Mouse (Mus musculus) splenic B cell, adult 2 months (primary cell): Measurements from ENCODE around the gene Rapgef5.

Experiments
- DNase-seq: peaks from one replicate; pipeline ENCODE4 v3.0.0-alpha.2; 2011; ENCODE audit warnings: low read depth, low spot score
- H3K27me3 ChIP-seq: 2 replicates; pipeline ENCODE4 v1.6.1; 2012; ENCODE audit warnings: mild to moderate bottlenecking, low read length, moderate library complexity, mixed read lengths; ENCODE audit not compliant: control insufficient read depth, poor library complexity, insufficient read depth, severe bottlenecking
- H3K36me3 ChIP-seq: 2 replicates; pipeline ENCODE4 v1.6.1; 2012; ENCODE audit warnings: mild to moderate bottlenecking, low read length, moderate library complexity, mixed read lengths; ENCODE audit not compliant: control insufficient read depth, poor library complexity, insufficient read depth, severe bottlenecking

Rapgef5 gene

GRCm38 (mm10) chr12:117721748-117722150 lies 205.5 kb downstream of the Rapgef5 start:
- no peaks in the 10 kb centered on the region for H3K27me3 ChIP-seq
- no peak for DNase-seq
- H3K36me3 ChIP-seq = peaks cover 3% of the 10 kb centered on the region; the same call in 1 of the 2 replicates

DNA sequence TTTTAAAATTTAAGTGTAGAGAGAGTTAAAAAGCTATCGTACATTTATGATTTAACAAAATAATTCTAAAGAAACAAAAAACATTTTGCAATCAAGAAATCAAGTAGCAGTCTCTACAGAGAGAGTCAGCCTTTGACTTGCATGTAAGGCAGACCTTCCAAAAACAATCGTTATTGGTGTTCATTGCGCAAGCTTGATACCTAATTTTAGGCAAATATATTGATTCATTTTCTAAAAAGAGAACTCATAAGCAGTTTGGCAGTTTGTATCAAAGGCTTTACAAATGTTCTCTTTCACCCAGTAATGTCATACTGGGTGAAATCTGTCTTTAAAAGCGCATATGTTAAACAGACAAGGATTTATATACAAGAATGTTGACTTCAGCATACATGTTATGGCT lies 208.7 kb downstream of the Rapgef5 start:
- Histone ChIP-seq H3K36me3 (0 out of 2 replicates have a peak, but pooled peaks cover 1% of the 10 kb centered on the region), H3K27me3 (no peaks in the 10 kb centered on the region)
- DNase-seq = no peak

DNA sequence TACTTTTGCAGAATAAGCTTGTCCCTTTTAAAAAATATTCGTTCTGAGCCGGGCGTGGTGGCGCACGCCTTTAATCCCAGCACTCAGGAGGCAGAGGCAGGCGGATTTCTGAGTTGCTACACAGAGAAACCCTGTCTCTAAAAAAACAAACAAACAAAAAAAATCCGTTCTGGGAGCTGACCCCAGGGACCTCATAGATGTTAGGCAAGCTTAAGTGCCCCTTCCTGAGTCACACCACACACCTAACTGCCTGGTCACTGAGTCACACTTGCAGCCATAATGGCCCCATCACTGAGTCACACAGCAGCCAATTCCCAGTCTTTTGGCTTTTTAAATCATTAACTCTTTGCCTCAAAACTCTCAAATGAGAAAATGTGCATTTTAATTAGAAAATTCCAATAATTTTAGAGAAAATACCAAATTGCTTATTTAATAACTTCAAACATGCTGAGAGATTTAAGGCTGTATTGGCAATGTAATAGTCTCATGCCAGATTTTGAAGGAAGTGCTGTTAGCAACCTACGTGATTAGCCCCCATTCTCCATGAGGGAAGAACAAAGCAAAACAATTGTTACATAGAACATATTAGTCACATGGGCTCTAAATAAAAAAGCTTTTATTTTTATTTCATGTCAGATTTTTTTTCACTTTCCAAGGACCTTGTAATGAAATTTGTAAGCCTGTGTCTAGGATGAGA lies 211.3 kb downstream of the Rapgef5 start:
- no peaks in the 10 kb centered on the region for H3K27me3 ChIP-seq
- DNase-seq = no peak

DNA sequence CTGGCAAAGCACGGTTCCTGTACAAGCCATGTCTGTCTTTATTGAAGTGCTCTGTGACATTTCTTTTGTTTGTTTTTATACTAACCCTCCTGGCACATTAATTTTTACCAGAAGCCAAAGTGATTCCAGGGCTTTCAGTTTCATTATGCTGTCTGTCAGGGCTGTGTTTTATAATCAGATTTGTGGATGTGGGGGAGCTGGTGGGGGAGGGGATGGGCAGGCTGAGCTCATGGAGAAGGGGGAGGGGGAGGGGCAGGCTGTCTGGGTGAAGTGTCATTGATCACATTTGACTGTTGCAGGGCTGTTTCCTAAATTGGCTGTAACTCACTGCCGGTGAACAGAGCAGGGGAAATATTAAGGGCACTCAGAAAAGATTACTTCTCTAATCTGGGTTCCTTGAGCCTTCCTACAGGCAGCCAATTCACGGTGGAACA lies 211.9 kb downstream of the Rapgef5 start:
- Histone ChIP-seq H3K27me3 (no peaks in the 10 kb centered on the region), H3K36me3 (0 out of 2 replicates have a peak, but pooled peaks cover 1% of the 10 kb centered on the region)
- peak; percentile 8 for DNase-seq

More for the DNA sequence above, 211.3 kb downstream of the Rapgef5 start:
- H3K36me3 ChIP-seq = 0 out of 2 replicates have a peak, but pooled peaks cover 1% of the 10 kb centered on the region

GRCm38 (mm10) chr12:117733611-117734010 lies 217.3 kb downstream of the Rapgef5 start:
- DNase-seq = no peak
- 0 out of 2 replicates have a peak, but pooled peaks cover 1% of the 10 kb centered on the region for H3K36me3 ChIP-seq

GRCm38 (mm10) chr12:117736130-117736529 lies 219.9 kb downstream of the Rapgef5 start:
- H3K36me3 ChIP-seq = no peaks in the 10 kb centered on the region
- DNase-seq = peak; percentile 58
- no peaks in the 10 kb centered on the region for H3K27me3 ChIP-seq

More at GRCm38 (mm10) chr12:117733611-117734010, 217.3 kb downstream of the Rapgef5 start:
- H3K27me3 ChIP-seq = no peaks in the 10 kb centered on the region

- DNase-seq = no peak
- Histone ChIP-seq H3K36me3 (no peaks in the 10 kb centered on the region), H3K27me3 (no peaks in the 10 kb centered on the region)
Measured at GRCm38 (mm10) chr12:117736928-117737327, 220.6 kb downstream of the Rapgef5 start.

GRCm38 (mm10) chr12:117737332-117738031 lies 221.2 kb downstream of the Rapgef5 start:
- no peak for DNase-seq
- Histone ChIP-seq H3K27me3 (no peaks in the 10 kb centered on the region), H3K36me3 (no peaks in the 10 kb centered on the region)

GRCm38 (mm10) chr12:117742487-117742886 lies 226.2 kb downstream of the Rapgef5 start:
- no peaks in the 10 kb centered on the region for H3K36me3 ChIP-seq
- DNase-seq = no peak
- no peaks in the 10 kb centered on the region for H3K27me3 ChIP-seq

GRCm38 (mm10) chr12:117744580-117745483 lies 228.6 kb downstream of the Rapgef5 start:
- DNase-seq = peak; percentile 40
- Histone ChIP-seq H3K36me3 (peaks cover 2% of the 10 kb centered on the region; the same call in 1 of the 2 replicates), H3K27me3 (no peaks in the 10 kb centered on the region)

- no peaks in the 10 kb centered on the region for H3K27me3 ChIP-seq
- peaks cover 4% of the 10 kb centered on the region for H3K36me3 ChIP-seq
- no peak for DNase-seq
Measured at GRCm38 (mm10) chr12:117746611-117747010, 230.3 kb downstream of the Rapgef5 start.

DNA sequence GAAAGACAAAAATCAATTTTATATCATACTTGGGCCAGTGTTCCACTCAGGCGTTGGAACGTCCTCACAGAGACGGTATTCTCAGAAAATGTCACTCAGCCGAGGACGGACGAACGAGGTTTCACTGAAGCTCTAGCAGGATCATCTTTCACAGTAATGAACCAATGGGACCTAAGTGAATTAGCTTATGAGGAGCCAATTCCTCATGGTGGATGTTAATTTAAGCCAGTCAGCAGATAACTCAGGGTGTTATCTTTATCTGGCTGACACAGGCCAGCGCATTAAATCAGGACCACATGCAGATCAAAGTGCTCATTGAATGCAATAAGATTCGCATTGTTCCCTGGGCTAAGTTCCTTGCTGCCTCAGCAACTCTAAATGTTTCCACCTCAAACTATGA lies 234.8 kb downstream of the Rapgef5 start:
- peaks cover 4% of the 10 kb centered on the region for H3K36me3 ChIP-seq
- no peak for DNase-seq

GRCm38 (mm10) chr12:117751520-117752383 lies 235.5 kb downstream of the Rapgef5 start:
- Histone ChIP-seq H3K36me3 (peaks cover 4% of the 10 kb centered on the region), H3K27me3 (no peaks in the 10 kb centered on the region)
- no peak for DNase-seq

More for the DNA sequence above, 234.8 kb downstream of the Rapgef5 start:
- no peaks in the 10 kb centered on the region for H3K27me3 ChIP-seq

DNA sequence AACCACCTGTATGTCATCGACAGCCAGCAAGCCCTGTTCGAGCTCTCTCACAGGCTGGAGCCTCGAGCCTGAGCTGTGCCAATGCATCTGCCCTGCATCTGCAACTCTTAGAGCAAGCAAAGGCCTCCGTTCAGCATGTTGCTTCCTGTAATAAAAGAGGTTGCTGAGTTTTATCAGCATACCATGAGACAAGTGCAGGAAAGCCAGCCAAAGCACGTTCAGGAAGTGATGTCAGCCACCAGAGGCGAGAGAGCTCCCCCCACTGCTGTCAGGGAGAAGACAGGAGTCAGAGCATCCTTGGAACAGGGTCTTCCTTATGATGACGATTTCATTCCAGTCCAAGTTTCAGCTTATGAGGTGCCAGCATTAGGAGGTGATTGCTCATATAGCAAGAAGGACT lies 239.7 kb downstream of the Rapgef5 start:
- no peaks in the 10 kb centered on the region for H3K27me3 ChIP-seq
- no peaks in the 10 kb centered on the region for H3K36me3 ChIP-seq
- DNase-seq = no peak
